Mouse (Mus musculus) hindbrain, embryonic 14.5 days (tissue): Measurements from ENCODE around the gene Sgpl1. TPM values are rescaled to one million over a fixed set of nuclear protein-coding genes. Genes with fewer than 3 reads are reported as not detected.
A peak's percentile ranks its signal among the peaks of the same experiment; 100 is the strongest.

Experiments used
- ATAC-seq: fragments of 200-750 bp; cut with Nextera tagmentation; 2 replicates; pipeline ENCODE4 v1.8.0; 2017; ENCODE audit warnings: moderate number of reproducible peaks, mild to moderate bottlenecking, moderate TSS enrichment, moderate library complexity; ENCODE audit not compliant: low FRiP score
- DNase-seq: peaks from one replicate; pipeline ENCODE4 v3.0.0-alpha.2; 2015; ENCODE audit warnings: low spot score
- H3K27ac ChIP-seq: fragments of 300-500 bp; sonication (generic); 2 replicates; pipeline ENCODE4 v1.5.1; 2014; ENCODE audit warnings: mild to moderate bottlenecking, moderate library complexity
- H3K27me3 ChIP-seq: fragments of 300-500 bp; sonication (generic); 2 replicates; pipeline ENCODE4 v1.6.1; 2014; ENCODE audit warnings: mild to moderate bottlenecking, low read length, mixed read lengths; ENCODE audit not compliant: control insufficient read depth, insufficient read depth
- H3K36me3 ChIP-seq: fragments of 300-500 bp; sonication (generic); replicated peaks from 2 replicates; pipeline ENCODE4 v1.6.1; 2014; ENCODE audit not compliant: control insufficient read depth, insufficient read depth
- H3K4me1 ChIP-seq: fragments of 300-500 bp; sonication (generic); replicated peaks from 2 replicates; pipeline ENCODE4 v1.6.1; 2014; ENCODE audit warnings: antibody characterized with exemption, low read length, mixed read lengths; ENCODE audit not compliant: control insufficient read depth, insufficient read depth
- H3K4me2 ChIP-seq: fragments of 300-500 bp; sonication (generic); replicated peaks from 2 replicates; pipeline ENCODE4 v1.6.1; 2014; ENCODE audit warnings: mild to moderate bottlenecking, moderate library complexity
- H3K4me3 ChIP-seq: fragments of 300-500 bp; sonication (generic); replicated peaks from 2 replicates; pipeline ENCODE4 v1.5.1; 2014; ENCODE audit warnings: mild to moderate bottlenecking, low read length
- H3K9ac ChIP-seq: fragments of 300-500 bp; sonication (generic); 2 replicates; pipeline ENCODE4 v1.6.1; 2014
- H3K9me3 ChIP-seq: fragments of 300-500 bp; sonication (generic); 2 replicates; pipeline ENCODE4 v1.6.1; 2016; ENCODE audit warnings: low read length; ENCODE audit not compliant: control insufficient read depth
- WGBS: fragments of 180-500 bp; shearing (Covaris S2); extraction: QIAGEN DNeasy Blood & Tissue Kit; methylation state at CpG from one replicate; pipeline ENCODE4 v1.1.7; 2014; 5-methylcytosine and 5-hydroxymethylcytosine counted together
- polyA plus RNA-seq: library from polyadenylated mRNA; unstranded; fragments of >200 nt; fragmentation: Nextera tagmentation; extraction: Ambion mirVana; gene quantifications from 2 replicates; pipeline ENCODE4 v1.2.1, GENCODE M21; 2014

Sgpl1 gene
- polyA plus RNA-seq, 1 experiment from 2014 or later: 54.5 TPM

DNA sequence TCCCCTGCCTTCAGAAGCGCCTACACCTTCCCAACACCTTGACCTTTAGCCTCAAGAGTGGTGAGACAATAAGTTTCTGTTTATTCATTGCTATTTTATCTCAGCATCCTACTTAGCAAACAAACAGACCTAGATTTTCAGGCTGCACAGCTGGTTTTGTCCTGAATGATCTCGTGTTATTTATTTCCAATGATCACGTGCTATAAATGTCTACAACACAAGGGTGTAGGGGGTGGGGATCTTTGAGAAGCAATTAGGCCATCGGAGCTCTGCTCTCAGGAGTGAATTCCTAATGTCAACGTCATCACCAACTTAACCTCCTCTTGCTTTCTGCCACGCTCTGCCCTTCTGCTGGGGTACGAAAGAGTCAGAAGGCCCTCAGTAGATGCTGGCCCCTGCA, 12.6 kb upstream of the Sgpl1 start:
- no peaks in the 10 kb centered on the region for H3K27me3 ChIP-seq
- H3K9ac ChIP-seq: no peak overlapping the region
- 83% methylated on average over 7 of the region's 7 CpGs for WGBS
- H3K9me3 ChIP-seq: no peaks in the 10 kb centered on the region
- ATAC-seq (no peak), DNase-seq (no peak)
- H3K36me3 ChIP-seq: no peaks in the 10 kb centered on the region
- H3K4me1 ChIP-seq: no peaks in the 10 kb centered on the region
- H3K27ac ChIP-seq: no peak overlapping the region
- H3K4me3 ChIP-seq: no peak overlapping the region
- no peak overlapping the region for H3K4me2 ChIP-seq

DNA sequence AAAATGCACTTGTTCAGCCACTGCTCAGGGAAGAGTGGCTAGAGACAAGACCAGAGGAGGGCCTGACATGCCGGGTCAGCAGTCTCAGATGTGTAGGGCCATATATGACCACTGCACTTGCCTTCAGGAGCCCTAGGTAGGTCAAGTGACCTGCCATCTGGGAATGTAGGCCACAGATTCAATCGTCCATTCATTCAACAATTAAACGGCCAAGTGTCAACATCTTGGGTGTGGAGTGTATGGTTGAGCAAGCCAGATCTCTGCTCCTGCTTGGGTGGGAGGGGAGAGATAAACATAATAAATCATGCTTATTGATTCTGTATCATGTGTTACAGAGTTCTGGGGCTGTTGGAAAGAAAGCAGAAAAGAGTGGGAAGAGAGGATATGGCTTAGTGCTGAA, 11.1 kb upstream of the Sgpl1 start:
- H3K27ac ChIP-seq: no peak overlapping the region
- no peaks in the 10 kb centered on the region for H3K9me3 ChIP-seq
- H3K4me3 ChIP-seq: no peak overlapping the region
- H3K9ac ChIP-seq: no peak overlapping the region
- H3K4me1 ChIP-seq: no peaks in the 10 kb centered on the region
- 79% methylated on average over 3 of the region's 3 CpGs for WGBS
- no peaks in the 10 kb centered on the region for H3K27me3 ChIP-seq
- H3K36me3 ChIP-seq: no peaks in the 10 kb centered on the region
- H3K4me2 ChIP-seq: no peak overlapping the region
- no peak for ATAC-seq
- DNase-seq: no peak

DNA sequence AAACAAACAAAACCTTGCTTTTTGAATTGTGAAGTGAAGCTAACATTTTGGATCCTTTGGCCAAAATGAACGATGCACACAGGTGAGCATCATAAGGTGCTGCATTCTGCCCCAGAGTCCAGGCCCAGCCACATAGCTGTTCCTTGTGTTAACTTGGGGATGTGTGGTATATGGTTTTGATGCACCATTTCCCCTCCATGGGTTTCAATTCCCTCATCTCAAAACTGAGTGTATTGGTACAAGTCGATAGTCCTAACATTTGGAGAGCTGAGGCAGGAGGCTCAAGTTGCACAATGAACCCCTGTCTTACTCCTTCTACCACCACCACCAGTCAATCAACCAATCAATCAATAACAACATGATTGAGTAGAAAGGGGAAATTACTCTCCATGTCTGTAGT, 8.9 kb upstream of the Sgpl1 start:
- Histone ChIP-seq H3K4me3 (no peak overlapping the region), H3K27me3 (no peaks in the 10 kb centered on the region), H3K36me3 (no peaks in the 10 kb centered on the region), H3K4me1 (no peaks in the 10 kb centered on the region), H3K27ac (no peak overlapping the region), H3K9ac (no peak overlapping the region), H3K9me3 (no peaks in the 10 kb centered on the region), H3K4me2 (no peak overlapping the region)
- DNase-seq (no peak), ATAC-seq (no peak)
- WGBS: 96% methylated on average over 2 of the region's 2 CpGs

DNA sequence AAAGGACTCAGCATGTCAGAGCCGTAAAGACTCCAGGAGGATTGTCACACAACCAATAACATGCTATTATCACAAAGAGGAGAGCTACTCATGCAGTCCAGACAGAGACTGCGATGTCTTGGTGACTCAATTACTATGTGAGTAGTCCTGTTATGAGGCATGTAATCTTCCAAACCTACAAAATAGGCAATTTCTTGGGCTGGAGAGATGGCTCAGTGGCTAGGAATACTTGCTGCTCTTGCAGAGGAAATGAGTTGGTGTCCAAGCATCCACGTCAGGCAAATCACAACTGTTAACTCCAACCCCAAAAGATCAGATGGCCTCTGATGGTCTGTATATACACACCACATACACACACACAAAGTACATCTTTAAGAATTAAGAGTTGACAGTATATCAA, 8.1 kb upstream of the Sgpl1 start:
- no peak for DNase-seq
- H3K9ac ChIP-seq: no peak overlapping the region
- WGBS: 82% methylated on average over 3 of the region's 3 CpGs

DNA sequence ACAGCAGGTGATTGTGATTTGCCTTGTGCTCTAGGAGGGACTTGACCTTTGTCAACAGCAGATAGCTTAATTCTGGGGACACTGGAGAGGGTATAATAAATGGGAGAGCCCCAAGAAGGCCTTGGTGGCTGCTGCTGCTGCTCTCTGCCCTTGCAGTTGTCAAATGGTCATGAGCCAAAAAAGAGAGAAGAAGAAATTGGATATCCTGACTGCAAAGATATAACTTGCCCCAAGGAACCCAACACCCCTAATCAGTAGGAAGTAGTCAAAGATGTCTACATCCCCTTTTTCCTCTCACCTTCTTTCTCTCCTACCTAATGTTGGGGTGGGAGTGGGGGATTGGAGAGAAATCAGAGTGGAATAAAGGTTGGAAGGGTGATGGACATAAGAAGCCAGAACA, 4.6 kb upstream of the Sgpl1 start:
- DNase-seq (no peak), ATAC-seq (no peak)
- H3K36me3 ChIP-seq: no peaks in the 10 kb centered on the region
- no peaks in the 10 kb centered on the region for H3K27me3 ChIP-seq
- no peaks in the 10 kb centered on the region for H3K4me1 ChIP-seq
- H3K27ac ChIP-seq: no peak overlapping the region
- no peak overlapping the region for H3K9ac ChIP-seq
- H3K9me3 ChIP-seq: no peaks in the 10 kb centered on the region
- no peak overlapping the region for H3K4me3 ChIP-seq
- no peak overlapping the region for H3K4me2 ChIP-seq

More for the DNA sequence above, 8.1 kb upstream of the Sgpl1 start:
- no peak for ATAC-seq
- H3K36me3 ChIP-seq: no peaks in the 10 kb centered on the region
- H3K27ac ChIP-seq: no peak overlapping the region
- no peak overlapping the region for H3K4me3 ChIP-seq
- no peaks in the 10 kb centered on the region for H3K9me3 ChIP-seq
- no peak overlapping the region for H3K4me2 ChIP-seq
- H3K27me3 ChIP-seq: no peaks in the 10 kb centered on the region
- H3K4me1 ChIP-seq: no peaks in the 10 kb centered on the region

DNA sequence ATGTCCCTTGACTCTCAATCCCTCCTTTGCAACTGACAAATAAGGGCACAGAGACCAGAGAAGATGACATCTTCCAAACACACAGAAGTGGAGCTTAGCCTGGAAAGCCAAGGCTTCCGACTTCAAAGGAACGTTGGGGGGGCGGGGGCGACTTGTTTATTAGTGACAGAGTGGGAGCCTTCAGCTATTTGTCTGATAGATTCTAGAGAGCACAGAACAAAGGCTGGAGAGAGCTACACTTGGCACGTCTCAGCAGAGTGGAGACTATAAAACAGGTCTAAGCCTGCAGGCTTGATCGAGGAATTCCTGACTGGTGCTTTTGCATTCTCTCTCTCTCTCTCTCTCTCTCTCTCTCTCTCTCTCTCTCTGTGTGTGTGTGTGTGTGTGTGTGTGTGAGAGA, 3.1 kb upstream of the Sgpl1 start:
- ATAC-seq: no peak
- WGBS: 56% methylated on average over 6 of the region's 6 CpGs
- no peak overlapping the region for H3K9ac ChIP-seq
- H3K4me3 ChIP-seq: no peak overlapping the region
- no peak overlapping the region for H3K27ac ChIP-seq
- H3K9me3 ChIP-seq: no peaks in the 10 kb centered on the region
- H3K36me3 ChIP-seq: no peaks in the 10 kb centered on the region
- H3K4me1 ChIP-seq: peaks cover under 1% of the 10 kb centered on the region; the same call in 1 of the 2 replicates
- DNase-seq: no peak
- H3K27me3 ChIP-seq: no peaks in the 10 kb centered on the region
- H3K4me2 ChIP-seq: no peak overlapping the region

DNA sequence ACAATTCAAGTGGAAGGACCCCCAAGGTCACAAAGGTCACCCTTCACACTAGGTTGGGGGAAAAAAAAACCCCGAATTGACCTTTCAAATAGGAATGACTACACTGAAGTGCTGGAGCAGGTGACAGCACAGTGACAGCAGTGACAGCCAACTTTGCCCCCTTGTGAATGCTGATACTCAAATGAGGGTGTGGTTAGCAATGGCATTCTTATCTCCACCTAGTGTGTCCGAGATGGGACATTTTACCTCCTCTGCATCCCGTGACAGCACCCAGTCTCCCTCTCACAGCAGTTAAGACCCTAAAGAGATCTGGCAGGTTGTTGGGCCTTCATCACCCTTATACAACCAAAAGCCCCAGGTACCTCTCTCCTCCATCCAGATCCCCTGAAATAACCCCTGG, 2.0 kb upstream of the Sgpl1 start:
- no peak for DNase-seq
- Histone ChIP-seq H3K4me1 (peaks cover 11% of the 10 kb centered on the region), H3K9ac (no peak overlapping the region), H3K9me3 (no peaks in the 10 kb centered on the region), H3K36me3 (no peaks in the 10 kb centered on the region), H3K4me3 (no peak overlapping the region), H3K27ac (no peak overlapping the region), H3K4me2 (no peak overlapping the region), H3K27me3 (no peaks in the 10 kb centered on the region)
- 80% methylated on average over 3 of the region's 3 CpGs for WGBS
- ATAC-seq: no peak

DNA sequence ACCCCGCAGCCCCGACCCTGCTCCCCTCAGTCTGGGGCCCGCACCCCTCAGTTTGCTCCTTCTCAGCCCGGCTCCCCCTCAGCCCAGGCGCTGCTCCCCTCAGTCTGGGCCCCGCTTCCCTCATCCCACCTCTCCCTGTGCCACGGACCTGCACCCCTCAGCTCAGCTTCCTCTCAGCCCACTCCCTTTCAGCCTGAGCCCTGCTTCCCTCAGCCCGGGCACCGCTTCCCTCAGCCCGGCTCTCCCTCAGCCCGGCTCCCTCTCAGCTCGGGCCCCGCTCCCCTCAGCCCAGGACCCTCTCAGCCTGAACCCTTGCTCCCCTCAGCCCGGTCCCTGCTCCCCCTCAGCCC, 721 bp downstream of the Sgpl1 start:
- peak overlapping the region; percentile 92 for H3K27ac ChIP-seq
- ATAC-seq (peak; percentile 61), DNase-seq (no peak)
- 0% methylated on average over 13 of the region's 14 CpGs for WGBS
- H3K4me3 ChIP-seq: peak overlapping the region; percentile 76
- H3K9me3 ChIP-seq: no peaks in the 10 kb centered on the region
- peak overlapping the region; percentile 92 for H3K9ac ChIP-seq
- H3K4me2 ChIP-seq: peak overlapping the region; percentile 69
- H3K36me3 ChIP-seq: peaks cover 7% of the 10 kb centered on the region; the same call in 1 of the 2 replicates
- peaks cover 20% of the 10 kb centered on the region for H3K4me1 ChIP-seq
- H3K27me3 ChIP-seq: no peaks in the 10 kb centered on the region

DNA sequence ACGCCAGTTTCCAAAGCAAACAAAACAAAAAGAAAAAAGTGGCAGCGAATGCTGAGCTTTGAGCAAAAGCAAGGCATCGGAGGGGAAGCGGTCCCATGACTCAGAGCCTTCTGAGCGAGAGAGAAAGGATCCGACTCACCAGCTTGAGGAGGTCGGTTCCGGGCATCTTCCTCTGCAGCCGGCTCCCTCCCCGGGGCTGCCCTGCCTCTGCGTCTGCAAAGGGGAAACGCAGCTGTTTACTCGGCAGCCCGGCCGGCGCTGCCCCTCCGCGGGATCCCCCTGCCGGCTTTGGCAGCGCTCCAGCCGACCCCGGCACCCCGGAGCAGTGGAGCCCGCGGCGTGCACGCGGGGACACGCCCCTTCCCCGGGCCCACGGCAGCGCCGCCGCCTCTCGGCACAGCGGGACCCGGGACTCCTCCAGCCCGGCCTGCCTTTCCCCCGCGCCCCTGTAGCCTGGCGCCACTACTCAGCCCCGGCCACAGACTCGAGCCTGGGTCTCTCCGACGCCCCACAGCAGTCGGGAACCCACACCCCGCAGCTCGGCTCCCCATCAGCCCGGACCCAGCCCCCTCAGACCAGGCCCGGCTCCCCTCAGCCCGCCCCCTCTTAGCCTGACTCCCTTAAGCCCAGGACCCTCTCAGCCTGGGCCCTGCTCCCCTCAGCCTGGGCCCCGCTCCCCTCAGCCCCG, 1.2 kb downstream of the Sgpl1 start:
- no peaks in the 10 kb centered on the region for H3K27me3 ChIP-seq
- peak overlapping the region; percentile 76 for H3K4me3 ChIP-seq
- H3K27ac ChIP-seq: peak overlapping the region; percentile 92
- peaks cover 20% of the 10 kb centered on the region for H3K4me1 ChIP-seq
- peak overlapping the region; percentile 69 for H3K4me2 ChIP-seq
- WGBS: 1% methylated on average over 47 of the region's 53 CpGs
- no peaks in the 10 kb centered on the region for H3K9me3 ChIP-seq
- DNase-seq: peak; percentile 72
- H3K36me3 ChIP-seq: peaks cover 12% of the 10 kb centered on the region
- peak overlapping the region; percentile 92 for H3K9ac ChIP-seq
- peak; percentile 64 for ATAC-seq

DNA sequence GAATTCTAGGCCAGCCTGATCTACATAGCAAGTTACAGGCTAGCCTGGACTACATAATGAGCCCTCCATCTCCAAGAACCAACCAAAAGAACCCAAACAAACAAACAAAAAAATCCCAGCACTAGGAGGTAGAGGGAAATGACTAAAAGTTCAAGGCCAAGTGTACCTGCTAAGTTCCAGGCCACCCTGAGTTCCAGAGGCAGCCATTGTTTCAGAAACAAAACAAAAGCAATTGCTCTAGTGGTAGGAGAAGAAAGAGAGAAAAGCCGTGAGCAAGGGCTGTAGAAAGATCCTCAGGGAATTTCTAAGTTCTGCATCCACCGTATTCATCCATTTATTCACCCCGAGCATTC, 1.8 kb downstream of the Sgpl1 start:
- Histone ChIP-seq H3K27me3 (no peaks in the 10 kb centered on the region), H3K4me3 (peak overlapping the region; percentile 76), H3K36me3 (peaks cover 14% of the 10 kb centered on the region), H3K4me1 (peaks cover 20% of the 10 kb centered on the region), H3K4me2 (peak overlapping the region; percentile 69), H3K9me3 (no peaks in the 10 kb centered on the region), H3K9ac (peak overlapping the region; percentile 92), H3K27ac (peak overlapping the region; percentile 92)
- DNase-seq (no peak), ATAC-seq (no peak)
- 1% methylated on average over 3 of the region's 3 CpGs for WGBS
